Mouse (Mus musculus) olfactory bulb, adult 2 months (tissue): ENCODE measurements around the gene Hes3. TPM values are rescaled to one million over a fixed set of nuclear protein-coding genes. Genes with fewer than 3 reads are reported as not detected.

Experiments used
- H3K27ac ChIP-seq: fragments of 200-500 bp; 2 replicates; pipeline ENCODE4 v1.5.1; 2012; ENCODE audit warnings: low read depth, low read length; ENCODE audit not compliant: insufficient read depth
- H3K4me1 ChIP-seq: fragments of 200-500 bp; 2 replicates; pipeline ENCODE4 v1.6.1; 2012; ENCODE audit warnings: low read length; ENCODE audit not compliant: control insufficient read depth, insufficient read depth
- H3K4me3 ChIP-seq: fragments of 200-500 bp; 2 replicates; pipeline ENCODE4 v1.5.1; 2012; ENCODE audit warnings: mild to moderate bottlenecking, low read depth, low read length, moderate library complexity; ENCODE audit not compliant: insufficient read depth
- CTCF ChIP-seq: fragments of 200-500 bp; IDR thresholded peaks from 2 replicates; pipeline ENCODE4 v1.5.1; 2012; ENCODE audit warnings: low read depth, mild to moderate bottlenecking, low read length, moderate library complexity; ENCODE audit not compliant: insufficient read depth
- POLR2A ChIP-seq: fragments of 200-500 bp; IDR thresholded peaks from 2 replicates; pipeline ENCODE4 v1.6.1; 2012; ENCODE audit warnings: mild to moderate bottlenecking, low read depth, low read length, moderate library complexity; ENCODE audit not compliant: insufficient read depth
- WGBS: fragments of 180-500 bp; shearing (Covaris S2); methylation state at CpG from one replicate; pipeline ENCODE4 v1.1.7; 2018; 5-methylcytosine and 5-hydroxymethylcytosine counted together
- polyA plus RNA-seq: library from polyadenylated mRNA; stranded (reverse); fragments of >200 nt; gene quantifications from 2 replicates; pipeline ENCODE4 v1.2.4, GENCODE M21; 2012; ENCODE audit warnings: low replicate concordance; ENCODE audit not compliant: missing spikeins, insufficient read depth, insufficient read length

Hes3 gene
- polyA plus RNA-seq, 1 experiment, result not detected

DNA sequence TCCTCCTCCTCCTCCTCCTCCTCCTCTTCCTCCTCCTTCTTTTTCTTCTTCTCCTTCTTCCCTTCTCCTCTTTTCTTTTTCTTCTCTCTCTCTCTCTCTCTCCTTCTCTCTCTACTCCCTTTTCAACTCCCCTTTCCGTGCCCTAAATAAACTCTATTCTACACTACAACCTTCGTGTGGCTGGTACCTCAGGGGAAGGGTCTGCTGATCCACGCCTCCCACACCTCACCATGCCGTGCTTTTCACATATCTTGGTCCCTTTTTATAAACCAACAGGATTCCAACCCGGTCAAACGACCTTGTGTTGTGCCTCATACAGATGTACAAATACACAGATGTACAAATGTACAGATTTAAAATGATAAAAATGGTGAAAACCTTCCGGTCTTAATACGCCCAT, 4.9 kb upstream of the Hes3 start:
- peaks cover 30% of the 10 kb centered on the region for H3K4me1 ChIP-seq
- no peak overlapping the region for H3K27ac ChIP-seq
- whole genome bisulfite sequencing, result 17% methylated on average over 8 of the region's 8 CpGs
- TF ChIP-seq CTCF, result no peak
- peak overlapping the region; percentile 76 for H3K4me3 ChIP-seq

DNA sequence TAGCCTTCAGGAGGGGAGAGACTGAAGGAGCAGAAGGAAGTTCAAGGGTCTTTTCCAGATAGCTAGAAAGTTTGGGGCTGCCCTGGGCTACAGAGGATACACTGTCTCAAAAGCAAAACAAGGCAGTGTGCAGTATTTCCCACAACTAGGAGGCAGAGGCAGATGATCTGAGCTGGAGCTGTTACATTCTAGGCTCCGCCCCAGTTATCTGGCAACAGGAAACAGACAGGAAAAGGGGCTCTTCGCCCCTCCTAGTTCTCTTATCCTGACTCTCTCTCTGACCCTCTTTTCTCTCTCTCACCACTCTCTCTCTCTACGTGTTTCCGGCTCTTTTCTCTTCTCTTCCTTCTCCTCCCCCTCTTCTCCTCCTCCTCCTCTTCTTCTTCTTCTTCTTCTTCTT, 4.5 kb upstream of the Hes3 start:
- TF ChIP-seq POLR2A, result no peak
- TF ChIP-seq CTCF, result no peak
- no peak overlapping the region for H3K27ac ChIP-seq
- WGBS, result 61% methylated on average over 4 of the region's 4 CpGs
- H3K4me3 ChIP-seq, result no peak overlapping the region
- H3K4me1 ChIP-seq, result peaks cover 35% of the 10 kb centered on the region

DNA sequence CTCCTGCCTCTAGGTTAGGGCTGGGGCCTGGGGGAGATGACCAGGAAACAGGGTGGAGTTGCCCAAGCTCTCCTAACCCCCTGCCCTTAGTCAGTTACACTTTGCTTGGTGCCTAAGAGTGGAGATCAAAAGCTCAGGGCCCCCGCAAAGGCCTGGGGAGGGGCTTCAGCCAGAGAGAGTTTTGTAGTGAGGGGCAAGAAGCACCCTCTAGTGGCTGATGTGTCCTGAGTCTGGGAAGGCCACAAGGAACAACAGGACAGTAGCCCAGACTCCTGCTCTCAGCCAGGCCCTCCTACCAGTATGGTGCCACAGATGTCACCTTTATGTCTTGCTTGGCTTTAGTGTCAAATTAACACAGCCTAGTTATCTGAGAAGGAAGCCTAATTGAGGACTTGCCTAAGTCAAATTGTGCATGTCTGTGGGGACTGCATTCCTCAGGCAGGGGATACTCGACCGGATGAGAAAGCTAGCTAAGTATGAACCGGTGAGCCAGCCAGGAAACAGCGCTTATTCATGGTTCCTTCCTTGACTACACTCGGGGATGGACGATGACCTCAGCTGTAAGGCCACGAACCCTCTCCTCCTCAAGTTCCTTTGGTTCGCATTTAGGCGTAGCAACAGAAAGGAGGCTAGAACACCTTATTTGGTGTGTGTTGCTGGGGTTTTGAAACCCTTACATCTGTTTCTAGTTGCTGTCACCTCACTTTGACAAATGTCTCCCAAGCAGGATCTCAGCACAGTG, 2.9 kb upstream of the Hes3 start:
- 64% methylated on average over 10 of the region's 10 CpGs for WGBS
- Histone ChIP-seq H3K27ac (no peak overlapping the region), H3K4me3 (no peak overlapping the region), H3K4me1 (peaks cover 45% of the 10 kb centered on the region)
- TF ChIP-seq POLR2A (no peak), CTCF (no peak)

DNA sequence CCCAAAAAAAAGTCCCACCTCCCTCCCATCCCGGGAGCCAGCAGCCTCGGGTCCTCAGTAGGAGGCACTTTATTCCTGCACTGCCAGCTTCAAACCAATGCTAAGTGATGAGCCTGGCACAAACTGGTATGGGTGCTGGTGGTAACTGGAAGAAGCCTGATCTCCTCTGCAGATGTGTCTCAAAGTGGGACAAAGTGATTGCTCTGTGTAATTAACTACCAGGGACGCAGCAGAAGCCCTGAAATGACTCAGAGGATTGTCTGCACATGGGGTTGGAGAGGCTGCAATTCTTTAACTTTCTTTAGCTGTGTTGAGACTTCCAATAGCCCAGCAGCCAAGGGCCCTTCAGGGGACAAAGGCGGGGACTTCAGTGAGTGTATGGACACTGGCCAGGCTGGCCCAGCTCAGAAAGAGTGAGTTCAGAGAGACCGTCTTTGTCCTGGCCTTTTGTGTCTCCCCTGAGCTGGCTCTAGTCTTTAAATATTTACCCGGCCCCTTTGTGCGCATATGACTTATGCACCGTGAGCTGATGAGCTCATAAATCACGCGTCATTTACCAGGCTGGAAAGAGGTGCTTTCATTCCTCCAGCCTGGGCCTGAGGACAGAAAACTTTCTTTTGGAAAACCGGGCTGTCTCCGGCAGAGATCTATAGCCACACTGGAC, 772 bp upstream of the Hes3 start:
- WGBS, result 14% methylated on average over 12 of the region's 12 CpGs
- no peak overlapping the region for H3K27ac ChIP-seq
- H3K4me3 ChIP-seq, result no peak overlapping the region
- peaks cover 40% of the 10 kb centered on the region for H3K4me1 ChIP-seq
- no peak for TF ChIP-seq POLR2A
- TF ChIP-seq CTCF, result no peak

DNA sequence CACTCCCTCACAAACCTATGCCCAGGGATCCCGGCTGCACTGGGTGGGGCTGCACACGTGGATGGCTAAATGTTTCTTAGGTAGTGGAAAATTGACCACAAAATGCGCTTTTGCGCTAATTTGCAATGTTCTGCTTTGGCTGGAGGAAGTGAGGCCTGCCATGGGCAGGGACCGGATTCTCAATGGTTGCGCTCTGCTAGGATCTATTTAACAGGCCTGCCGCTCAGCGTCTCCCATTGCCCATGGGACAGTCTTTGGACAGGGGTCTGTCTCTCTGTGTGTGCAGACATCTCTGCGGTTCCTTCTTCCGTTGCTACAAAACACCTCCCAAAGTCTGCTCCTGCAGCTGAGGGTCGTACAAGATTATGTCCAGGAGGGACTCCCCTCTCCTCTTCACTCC, 471 bp downstream of the Hes3 start:
- no peak overlapping the region for H3K27ac ChIP-seq
- 53% methylated on average over 11 of the region's 11 CpGs for WGBS
- no peak overlapping the region for H3K4me3 ChIP-seq
- no peak for TF ChIP-seq CTCF
- no peak for TF ChIP-seq POLR2A
- H3K4me1 ChIP-seq, result peaks cover 53% of the 10 kb centered on the region

DNA sequence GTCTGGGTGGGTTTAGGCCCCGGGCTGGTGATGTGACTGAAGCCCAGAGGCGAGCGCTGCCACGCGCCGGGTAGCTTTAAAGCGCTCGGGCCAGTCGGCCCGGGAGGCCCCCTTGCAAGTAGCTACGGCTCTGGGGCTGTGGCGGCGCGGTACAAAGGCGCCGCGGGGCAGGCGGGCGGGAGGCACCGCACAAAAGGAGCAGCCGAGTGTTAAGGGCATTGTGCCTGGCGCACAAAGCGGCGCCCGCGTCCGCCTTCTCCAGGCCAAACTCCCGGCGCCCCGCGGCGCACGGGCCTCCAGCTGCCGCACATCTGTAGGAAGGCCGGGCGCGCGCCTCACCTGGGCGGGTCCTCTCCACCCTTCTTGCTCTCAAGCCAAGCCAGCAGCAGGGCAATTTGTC, 1.1 kb downstream of the Hes3 start:
- 2% methylated on average over 39 of the region's 39 CpGs for WGBS
- peak overlapping the region; percentile 4 for H3K4me3 ChIP-seq
- no peak for TF ChIP-seq CTCF
- no peak for TF ChIP-seq POLR2A
- no peak overlapping the region for H3K27ac ChIP-seq
- peaks cover 55% of the 10 kb centered on the region for H3K4me1 ChIP-seq

DNA sequence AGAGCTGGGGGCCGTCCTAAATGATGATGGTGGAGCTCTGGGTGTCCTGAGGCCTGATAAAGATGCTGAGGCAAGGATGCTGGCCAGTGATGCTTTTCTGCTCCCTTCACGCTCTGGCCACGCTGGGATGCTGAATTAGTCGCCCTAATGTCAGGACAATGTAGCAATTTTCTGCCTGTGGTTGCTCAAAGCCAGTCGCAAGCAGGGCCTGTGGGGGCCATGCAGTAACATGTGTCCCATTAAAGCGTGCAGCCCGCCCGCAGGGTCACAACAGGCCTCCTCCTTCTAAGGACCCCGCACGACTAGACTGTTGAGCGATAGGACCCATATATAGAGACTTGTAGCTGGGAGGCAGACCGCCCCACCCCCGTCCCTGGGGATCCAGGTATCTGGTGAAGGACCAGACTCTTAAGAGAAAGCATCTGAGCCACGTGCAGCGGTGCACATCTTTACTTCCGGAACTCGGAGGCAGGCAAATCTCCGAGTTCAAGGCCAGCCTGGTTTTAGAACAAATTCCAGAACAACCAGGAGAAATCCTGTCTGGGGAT, 3.0 kb downstream of the Hes3 start:
- Histone ChIP-seq H3K4me1 (peaks cover 56% of the 10 kb centered on the region), H3K27ac (no peak overlapping the region), H3K4me3 (no peak overlapping the region)
- no peak for TF ChIP-seq CTCF
- TF ChIP-seq POLR2A, result no peak
- WGBS, result 78% methylated on average over 18 of the region's 18 CpGs

DNA sequence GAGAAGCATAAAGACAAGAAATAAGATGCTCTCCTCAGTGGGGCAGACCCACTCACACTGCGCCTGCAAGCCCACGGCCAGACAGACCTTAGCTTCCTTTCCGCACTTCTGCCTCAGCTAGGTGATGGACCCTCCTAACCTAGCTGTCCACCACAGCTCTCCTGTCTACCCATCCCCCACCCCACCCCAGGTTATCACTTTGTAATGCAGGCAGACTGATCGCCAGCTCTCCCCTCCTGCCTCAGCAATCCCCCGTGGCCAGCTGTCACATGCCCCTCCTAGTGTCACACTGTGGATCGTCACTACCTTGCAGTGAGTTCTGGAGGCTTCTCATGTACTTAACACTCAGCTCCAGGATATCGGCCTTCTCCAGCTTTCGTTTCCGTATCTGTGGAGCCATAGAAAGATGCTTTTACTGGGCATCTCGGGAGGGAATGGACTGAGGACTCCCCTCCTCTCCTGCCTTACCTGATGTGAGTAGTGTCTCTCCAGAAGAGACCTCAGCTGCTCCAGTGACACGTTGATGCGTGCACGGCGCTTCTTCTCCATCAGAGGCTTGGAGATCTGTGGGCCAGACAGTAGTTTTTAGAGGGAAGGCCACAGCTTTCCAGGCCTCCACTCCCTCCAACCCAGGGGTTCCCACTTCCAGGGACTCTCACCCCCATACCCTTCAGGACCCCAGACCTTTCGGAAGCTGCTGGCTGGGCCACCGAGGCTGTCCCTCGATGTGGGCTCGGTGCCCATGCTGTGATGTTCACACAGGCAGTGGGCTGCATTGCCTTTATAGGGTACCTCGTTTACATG, 3.9 kb downstream of the Hes3 start:
- Histone ChIP-seq H3K4me3 (no peak overlapping the region), H3K27ac (no peak overlapping the region), H3K4me1 (peaks cover 56% of the 10 kb centered on the region)
- TF ChIP-seq CTCF (no peak), POLR2A (no peak)
- 57% methylated on average over 19 of the region's 19 CpGs for WGBS

DNA sequence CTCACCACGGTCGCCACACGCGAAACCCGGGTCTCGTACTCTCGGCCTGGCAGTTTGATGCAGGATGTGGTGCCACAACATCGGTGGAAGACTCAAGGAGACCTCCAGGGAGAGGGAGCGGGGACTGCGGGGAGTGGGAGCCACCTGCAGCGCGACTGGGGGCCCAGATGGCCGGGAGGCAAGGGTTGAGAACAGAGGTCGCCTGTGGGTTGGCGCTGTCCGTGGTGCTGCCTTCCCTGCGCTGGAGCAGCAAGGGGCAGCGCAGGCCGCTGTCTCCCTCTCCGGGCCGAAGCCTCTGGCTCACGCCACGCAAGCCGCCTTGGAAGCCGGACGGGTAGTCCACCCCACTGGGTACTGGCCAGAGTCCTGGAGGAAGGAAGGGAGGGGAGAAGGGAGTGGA, 4.6 kb downstream of the Hes3 start:
- no peak for TF ChIP-seq POLR2A
- no peak for TF ChIP-seq CTCF
- WGBS, result 27% methylated on average over 26 of the region's 26 CpGs
- peaks cover 54% of the 10 kb centered on the region for H3K4me1 ChIP-seq
- no peak overlapping the region for H3K4me3 ChIP-seq
- H3K27ac ChIP-seq, result no peak overlapping the region
